ENCODE assay signal across 30 mouse cellular contexts in genomic region chr13:60963985-60964384, GRCm38 (mm10). TPM values are rescaled to one million over a fixed set of nuclear protein-coding genes. Genes with fewer than 3 reads are reported as not detected.
DNase-seq lines count a peak whose midpoint lies in the region; ATAC-seq and TF ChIP-seq lines count a peak whose summit lies in the region.
"Not testable (repeated sequence)": the region's sequence is repeated elsewhere in the genome, so short reads cannot be mapped to it uniquely, and the experiment has no call there.
"Had no signal": no experiment of that assay in that cellular context is flagged by ENCODE, and none has a peak within 500 bp of the region (broad histone marks: within the 10 kb centered on the region; RNA-seq: fewer than 3 reads in every experiment).

No protein-coding gene starts in this region.

- H3K36me3 ChIP-seq in kidney, postnatal 0 days (ENCODE audit: insufficient read depth, low read length): not testable (repeated sequence)

- not testable (repeated sequence) for H3K4me2 ChIP-seq in kidney, postnatal 0 days (ENCODE audit: low read length)

- WGBS in kidney, postnatal 0 days: 20% methylated on average over 5 of the region's 5 CpGs

- DNase-seq in cerebellum, adult 9-10 months: peak; percentile 1
- not testable (repeated sequence) for DNase-seq in gastrocnemius, adult 2 months; kidney, postnatal 0 days (ENCODE audit: low spot score)
- peak; percentile 4 to 27 for DNase-seq in heart, adult 18-20 months
- DNase-seq in kidney, adult 18-20 months: peak; percentile 10

- H3K9me3 ChIP-seq in kidney, postnatal 0 days (replicated peaks; ENCODE audit: low read length): not testable (repeated sequence)

- not testable (repeated sequence) for H3K27me3 ChIP-seq in kidney, postnatal 0 days (ENCODE audit: insufficient read depth, low read length)

- not testable (repeated sequence) for H3K4me1 ChIP-seq in kidney, postnatal 0 days (replicated peaks; ENCODE audit: insufficient read depth, low read length)

- peak; percentile 17; the same call in 1 of the 2 replicates for TF ChIP-seq CTCF in gastrocnemius, adult 2 months (IDR thresholded peaks at IDR 0.05)
- peak; percentile 12; the same call in 1 of the 2 replicates for TF ChIP-seq CTCF in kidney, postnatal 0 days (IDR thresholded peaks at IDR 0.05; ENCODE audit: low read depth)

- H3K4me3 ChIP-seq in gastrocnemius, adult 2 months; kidney, postnatal 0 days (replicated peaks; ENCODE audit: low read depth, low read length): not testable (repeated sequence)

- H3K27ac ChIP-seq in gastrocnemius, adult 2 months; kidney, postnatal 0 days: not testable (repeated sequence)

- not testable (repeated sequence) for H3K9ac ChIP-seq in kidney, postnatal 0 days (ENCODE audit: low read depth, low read length)

- intact Hi-C loops in gastrocnemius, adult 2 months (cut with DNase I): not testable (repeated sequence)

- ATAC-seq in kidney, postnatal 0 days (replicated peaks; ENCODE audit: low FRiP score, low read depth): not testable (repeated sequence)
- ATAC-seq in megakaryocyte progenitor cell, adult 5-6 weeks (replicated peaks; ENCODE audit: poor library complexity): peak; percentile 83

RNA-seq across cellular contexts. Expression of gene Tpbpa, which starts 22.2 kb away (rescaled TPM):
- not detected for total RNA-seq in gastrocnemius, adult 2 months (2021)
- total RNA-seq in heart, adult 18-20 months (2021): not detected
- polyA plus RNA-seq in kidney, postnatal 0 days (2015; fragmentation: Nextera tagmentation; extraction: Ambion mirVana): not detected in 2 replicates
- not detected in 2 replicates for total RNA-seq in megakaryocyte progenitor cell, adult 5-6 weeks (2015)
- not detected in 2 replicates for total RNA-seq in megakaryocyte progenitor cell, adult 5-6 weeks (2017)
- total RNA-seq: adrenal gland, adult 18-20 months; adrenal gland, postnatal 10 days; adrenal gland, postnatal 36 days; gastrocnemius, postnatal 14 days; gastrocnemius, postnatal 4 days; heart, postnatal 10 days; heart, postnatal 36 days; hindbrain, postnatal 0 days; MEL had no signal
- polyA plus RNA-seq: activated CD4-positive, CD25-positive, alpha-beta regulatory T cell, adult 4 months; C2C12; CD4-positive, CD25-positive, alpha-beta regulatory T cell, adult 4 months; cortical plate, adult 2 months; embryonic facial prominence, embryonic 10.5 days; embryonic facial prominence, embryonic 13.5 days; erythroblast, embryonic 14.5 days; forebrain, embryonic 12.5 days; forebrain, embryonic 15.5 days; heart, embryonic 12.5 days; heart, embryonic 15.5 days; hindbrain, embryonic 11.5 days; hindbrain, embryonic 14.5 days; hindbrain, postnatal 0 days; inflammation-experienced regulatory T-cells, adult 6 months; intestine, embryonic 16.5 days had no signal

RNA-seq across cellular contexts. Expression of gene Ctla2a, which starts 27.6 kb away (rescaled TPM):
- 10 to 100 TPM; 29.3 to 29.6 TPM for total RNA-seq in gastrocnemius, adult 2 months (2021)
- total RNA-seq in heart, adult 18-20 months (2021): 10 to 100 TPM; 80.3 to 99.9 TPM
- 33.9 and 42.9 TPM in 2 replicates for polyA plus RNA-seq in kidney, postnatal 0 days (2015; fragmentation: Nextera tagmentation; extraction: Ambion mirVana)
- 41.0 and 65.4 TPM in 2 replicates for total RNA-seq in megakaryocyte progenitor cell, adult 5-6 weeks (2015)
- total RNA-seq in megakaryocyte progenitor cell, adult 5-6 weeks (2017): 24.3 and 59.8 TPM in 2 replicates

RNA-seq across cellular contexts. Expression of gene Gm49391, which starts 27.6 kb away (rescaled TPM):
- 1 to 10 TPM in 1 of 2 experiments, not detected in 1; 4.7 TPM for total RNA-seq in gastrocnemius, adult 2 months (2021)
- 1 to 10 TPM; 1.8 to 7.9 TPM for total RNA-seq in heart, adult 18-20 months (2021)
- polyA plus RNA-seq in kidney, postnatal 0 days (2015; fragmentation: Nextera tagmentation; extraction: Ambion mirVana): 0.66 and 2.6 TPM in 2 replicates
- total RNA-seq in megakaryocyte progenitor cell, adult 5-6 weeks (2015): 0.27 and 3.2 TPM in 2 replicates
- total RNA-seq in megakaryocyte progenitor cell, adult 5-6 weeks (2017): 0.78 and 4.2 TPM in 2 replicates
- total RNA-seq: MEL had no signal
- polyA plus RNA-seq: CD4-positive, CD25-positive, alpha-beta regulatory T cell, adult 4 months; erythroblast, embryonic 14.5 days had no signal

RNA-seq across cellular contexts. Expression of gene Gm49393, which starts 28.6 kb away (rescaled TPM):
- under 1 TPM in 1 of 2 experiments, not detected in 1; 0.67 TPM for total RNA-seq in gastrocnemius, adult 2 months (2021)
- under 1 TPM in 1 of 2 experiments, not detected in 1; 0.59 TPM for total RNA-seq in heart, adult 18-20 months (2021)
- not detected in 2 replicates for polyA plus RNA-seq in kidney, postnatal 0 days (2015; fragmentation: Nextera tagmentation; extraction: Ambion mirVana)
- not detected in 2 replicates for total RNA-seq in megakaryocyte progenitor cell, adult 5-6 weeks (2015)
- total RNA-seq in megakaryocyte progenitor cell, adult 5-6 weeks (2017): 3.8 TPM in 1 of 2 replicates, not detected in the other
- total RNA-seq: adrenal gland, adult 18-20 months; adrenal gland, postnatal 10 days; adrenal gland, postnatal 36 days; gastrocnemius, postnatal 14 days; gastrocnemius, postnatal 4 days; heart, postnatal 10 days; heart, postnatal 36 days; hindbrain, postnatal 0 days; MEL had no signal
- polyA plus RNA-seq: activated CD4-positive, CD25-positive, alpha-beta regulatory T cell, adult 4 months; C2C12; CD4-positive, CD25-positive, alpha-beta regulatory T cell, adult 4 months; cortical plate, adult 2 months; embryonic facial prominence, embryonic 10.5 days; embryonic facial prominence, embryonic 13.5 days; erythroblast, embryonic 14.5 days; forebrain, embryonic 12.5 days; forebrain, embryonic 15.5 days; heart, embryonic 12.5 days; hindbrain, embryonic 11.5 days; hindbrain, embryonic 14.5 days; hindbrain, postnatal 0 days; inflammation-experienced regulatory T-cells, adult 6 months; intestine, embryonic 16.5 days had no signal

RNA-seq across cellular contexts. Expression of gene Ctsj, which starts 41.8 kb away (rescaled TPM):
- total RNA-seq in gastrocnemius, adult 2 months (2021): not detected
- not detected for total RNA-seq in heart, adult 18-20 months (2021)
- not detected in 2 replicates for polyA plus RNA-seq in kidney, postnatal 0 days (2015; fragmentation: Nextera tagmentation; extraction: Ambion mirVana)
- total RNA-seq in megakaryocyte progenitor cell, adult 5-6 weeks (2015): not detected in 2 replicates
- not detected in 2 replicates for total RNA-seq in megakaryocyte progenitor cell, adult 5-6 weeks (2017)
- total RNA-seq: adrenal gland, postnatal 10 days; adrenal gland, postnatal 36 days; gastrocnemius, postnatal 14 days; gastrocnemius, postnatal 4 days; heart, postnatal 10 days; heart, postnatal 36 days; hindbrain, postnatal 0 days had no signal
- polyA plus RNA-seq: activated CD4-positive, CD25-positive, alpha-beta regulatory T cell, adult 4 months; C2C12; CD4-positive, CD25-positive, alpha-beta regulatory T cell, adult 4 months; cortical plate, adult 2 months; embryonic facial prominence, embryonic 10.5 days; embryonic facial prominence, embryonic 13.5 days; erythroblast, embryonic 14.5 days; forebrain, embryonic 12.5 days; forebrain, embryonic 15.5 days; heart, embryonic 15.5 days; hindbrain, embryonic 11.5 days; hindbrain, embryonic 14.5 days; hindbrain, postnatal 0 days; inflammation-experienced regulatory T-cells, adult 6 months; intestine, embryonic 16.5 days had no signal
